Mouse (Mus musculus) adrenal gland, adult (tissue): Measurements from ENCODE around the gene 1700109H08Rik.
"Not testable (repeated sequence)": the region's sequence is repeated elsewhere in the genome, so short reads cannot be mapped to it uniquely, and the experiment has no call there.

Experiments
- DNase-seq, 2 experiments: peaks; one replicate each; pipeline ENCODE4 v3.0.0; 2022 to 2023; ENCODE audit warnings: low spot score in 1 of 2; ENCODE audit not compliant: inconsistent age in 2 of 2

The 1700109H08Rik gene

GRCm38 (mm10) chr5:3571266-3571665 lies at the start of gene 1700109H08Rik:
TSS of gene 1700109H08Rik (plus strand) at chr5:3571566.
- DNase-seq, result no peak

- no peak for DNase-seq
These were observed 49.6 kb upstream of the 1700109H08Rik start for GRCm38 (mm10) chr5:3521741-3522140.

- DNase-seq, result peak; percentile 63 to 81
These were observed 48.5 kb upstream of the 1700109H08Rik start for GRCm38 (mm10) chr5:3522826-3523225.

GRCm38 (mm10) chr5:3527041-3527691 lies 44.2 kb upstream of the 1700109H08Rik start:
- DNase-seq, result no peak

GRCm38 (mm10) chr5:3529585-3530189 lies 41.7 kb upstream of the 1700109H08Rik start:
- no peak for DNase-seq

GRCm38 (mm10) chr5:3532048-3532447 lies 39.3 kb upstream of the 1700109H08Rik start:
- DNase-seq, result not testable (repeated sequence)

GRCm38 (mm10) chr5:3536592-3537212 lies 34.7 kb upstream of the 1700109H08Rik start:
- peak in 1 of 2 experiments; percentile 59 for DNase-seq

GRCm38 (mm10) chr5:3538505-3539472 lies 32.6 kb upstream of the 1700109H08Rik start:
- DNase-seq, result peak in 1 of 2 experiments; percentile 67

GRCm38 (mm10) chr5:3541871-3542270 lies 29.5 kb upstream of the 1700109H08Rik start:
- no peak for DNase-seq

- DNase-seq, result peak; percentile 95 to 99
These were observed 27.5 kb upstream of the 1700109H08Rik start, which contains the start of gene Fam133b for GRCm38 (mm10) chr5:3543629-3544479. TSS of gene Fam133b (plus strand) at chr5:3543833.

GRCm38 (mm10) chr5:3544480-3544769 lies 26.9 kb upstream of the 1700109H08Rik start:
- DNase-seq, result no peak

GRCm38 (mm10) chr5:3546226-3546625 lies 25.1 kb upstream of the 1700109H08Rik start:
- no peak for DNase-seq

- DNase-seq, result no peak
These were observed 19.9 kb upstream of the 1700109H08Rik start for GRCm38 (mm10) chr5:3551481-3551880.

- no peak for DNase-seq
These were observed 17.2 kb upstream of the 1700109H08Rik start for GRCm38 (mm10) chr5:3554198-3554597.

GRCm38 (mm10) chr5:3574825-3575224 lies 3.5 kb downstream of the 1700109H08Rik start:
- DNase-seq, result no peak

- no peak for DNase-seq
These were observed 6.6 kb downstream of the 1700109H08Rik start for GRCm38 (mm10) chr5:3577939-3578338.

- no peak for DNase-seq
These were observed 7.7 kb downstream of the 1700109H08Rik start for GRCm38 (mm10) chr5:3579066-3579465.

GRCm38 (mm10) chr5:3595693-3596398 lies 24.5 kb downstream of the 1700109H08Rik start, which contains the start of gene Pex1:
TSS of gene Pex1 (plus strand) at chr5:3596066.
- peak; percentile 96 to 98 for DNase-seq

GRCm38 (mm10) chr5:3596399-3596766 lies 25.0 kb downstream of the 1700109H08Rik start, which contains the start of gene Rbm48:
TSS of gene Rbm48 (minus strand) at chr5:3596585.
- peak; percentile 88 to 94 for DNase-seq
